Mouse (Mus musculus): Measurements from ENCODE around the gene Ptpro.

GRCm38 (mm10) chr6:137405690-137406089 lies 153.6 kb downstream of the Ptpro start:
- TF ChIP-seq CTCF (conservative IDR thresholded peaks at IDR 0.05; ENCODE audit: low read length), result no peak
- no peak for TF ChIP-seq NANOG (IDR thresholded peaks at IDR 0.05; ENCODE audit: borderline replicate concordance, low read length)

Measured in E14TG2a.4 (cell line).